Mouse (Mus musculus): ENCODE results near the gene Tmem108.
"Not testable (repeated sequence)": the region's sequence is repeated elsewhere in the genome, so short reads cannot be mapped to it uniquely, and the experiment has no call there.

Gene Tmem108

GRCm38 (mm10) chr9:103691847-103692246, 69.8 kb downstream of the Tmem108 start:
- in situ Hi-C loops (cut with MboI; ENCODE audit: unreplicated experiment in 2 of 2): no loop called here

- in situ Hi-C loops (cut with MboI; ENCODE audit: unreplicated experiment in 2 of 2): no loop called here
These were observed 71.2 kb downstream of the Tmem108 start for GRCm38 (mm10) chr9:103690446-103690845.

GRCm38 (mm10) chr9:103689697-103690096, 71.9 kb downstream of the Tmem108 start:
- in situ Hi-C loops (cut with MboI; ENCODE audit: unreplicated experiment in 2 of 2): no loop called here

- in situ Hi-C loops (cut with MboI; ENCODE audit: unreplicated experiment in 2 of 2): no loop called here
These were observed 72.6 kb downstream of the Tmem108 start for GRCm38 (mm10) chr9:103689006-103689405.

- in situ Hi-C loops (cut with MboI; ENCODE audit: unreplicated experiment in 2 of 2): no loop called here
These were observed 74.5 kb downstream of the Tmem108 start for GRCm38 (mm10) chr9:103687130-103687529.

GRCm38 (mm10) chr9:103681741-103682330, 79.8 kb downstream of the Tmem108 start:
- in situ Hi-C loops (cut with MboI; ENCODE audit: unreplicated experiment in 2 of 2): no loop called here

- in situ Hi-C loops (cut with MboI; ENCODE audit: unreplicated experiment in 2 of 2): no loop called here
These were observed 82.4 kb downstream of the Tmem108 start for GRCm38 (mm10) chr9:103679234-103679633.

- in situ Hi-C loops (cut with MboI; ENCODE audit: unreplicated experiment in 2 of 2): no loop called here
These were observed 83.0 kb downstream of the Tmem108 start for GRCm38 (mm10) chr9:103678531-103679060.

GRCm38 (mm10) chr9:103677811-103678210, 83.8 kb downstream of the Tmem108 start:
- in situ Hi-C loops (cut with MboI; ENCODE audit: unreplicated experiment in 2 of 2): no loop called here

GRCm38 (mm10) chr9:103675721-103676480, 85.7 kb downstream of the Tmem108 start:
- in situ Hi-C loops (cut with MboI; ENCODE audit: unreplicated experiment in 2 of 2): no loop called here

GRCm38 (mm10) chr9:103672881-103673280, 88.8 kb downstream of the Tmem108 start:
- in situ Hi-C loops (cut with MboI; ENCODE audit: unreplicated experiment in 2 of 2): no loop called here

GRCm38 (mm10) chr9:103670592-103671113, 91.0 kb downstream of the Tmem108 start:
- in situ Hi-C loops (cut with MboI; ENCODE audit: unreplicated experiment in 2 of 2): not testable (repeated sequence)

- in situ Hi-C loops (cut with MboI; ENCODE audit: unreplicated experiment in 2 of 2): no loop called here
These were observed 92.8 kb downstream of the Tmem108 start for GRCm38 (mm10) chr9:103668830-103669229.

GRCm38 (mm10) chr9:103665817-103666216, 95.8 kb downstream of the Tmem108 start:
- in situ Hi-C loops (cut with MboI; ENCODE audit: unreplicated experiment in 2 of 2): no loop called here

GRCm38 (mm10) chr9:103664151-103664550, 97.5 kb downstream of the Tmem108 start:
- in situ Hi-C loops (cut with MboI; ENCODE audit: unreplicated experiment in 2 of 2): no loop called here

- in situ Hi-C loops (cut with MboI; ENCODE audit: unreplicated experiment in 2 of 2): no loop called here
These were observed 99.8 kb downstream of the Tmem108 start for GRCm38 (mm10) chr9:103661873-103662272.

- in situ Hi-C loops (cut with MboI; ENCODE audit: unreplicated experiment in 2 of 2): loop anchor here in 1 of 2 experiments (5.0 kb wide), 1 partner anchor 44 kb away; no protein-coding TSS in a partner anchor
These were observed 103.7 kb downstream of the Tmem108 start for GRCm38 (mm10) chr9:103657981-103658380.

- in situ Hi-C loops (cut with MboI; ENCODE audit: unreplicated experiment in 2 of 2): loop anchor here in 1 of 2 experiments (5.0 kb wide), 1 partner anchor 45 kb away; no protein-coding TSS in a partner anchor
These were observed 104.3 kb downstream of the Tmem108 start for GRCm38 (mm10) chr9:103657183-103657975.

- in situ Hi-C loops (cut with MboI; ENCODE audit: unreplicated experiment in 2 of 2): loop anchor here in 1 of 2 experiments (5.0 kb wide), 1 partner anchor 88 kb away; no protein-coding TSS in a partner anchor
These were observed 107.5 kb downstream of the Tmem108 start for GRCm38 (mm10) chr9:103653995-103654587.

Data from v-Abl transformed pro-B cells (cell line).